Mouse (Mus musculus) E14TG2a.4 (cell line): ENCODE data around the gene Paqr7.
"Not testable (repeated sequence)": the region's sequence is repeated elsewhere in the genome, so short reads cannot be mapped to it uniquely, and the experiment has no call there.

Experiments
- H3K27me3 ChIP-seq: 2 replicates; pipeline ENCODE4 v1.6.1; 2014; ENCODE audit warnings: low read length, control low read depth; ENCODE audit not compliant: insufficient read depth
- H3K36me3 ChIP-seq: 2 replicates; pipeline ENCODE4 v1.6.1; 2014; ENCODE audit warnings: low read length, control low read depth; ENCODE audit not compliant: insufficient read depth
- H3K4me1 ChIP-seq: replicated peaks from 2 replicates; pipeline ENCODE4 v1.6.1; 2014; ENCODE audit warnings: low read depth, low read length, control low read depth
- H3K4me3 ChIP-seq: replicated peaks from 2 replicates; pipeline ENCODE4 v1.5.1; 2014; ENCODE audit warnings: mild to moderate bottlenecking, low read length
- H3K9me3 ChIP-seq: 2 replicates; pipeline ENCODE4 v1.6.1; 2014; ENCODE audit warnings: low read length, control low read depth
- CTCF ChIP-seq: conservative IDR thresholded peaks from 2 replicates; pipeline ENCODE4 v1.5.1; 2014; ENCODE audit warnings: low read length
- NANOG ChIP-seq: IDR thresholded peaks from 2 replicates; pipeline ENCODE4 v1.6.1; 2014; ENCODE audit warnings: borderline replicate concordance, low read length, mixed read lengths
- POU5F1 ChIP-seq: IDR thresholded peaks from 2 replicates; pipeline ENCODE4 v1.6.1; 2014; ENCODE audit warnings: low read length, borderline replicate concordance

Gene Paqr7

DNA sequence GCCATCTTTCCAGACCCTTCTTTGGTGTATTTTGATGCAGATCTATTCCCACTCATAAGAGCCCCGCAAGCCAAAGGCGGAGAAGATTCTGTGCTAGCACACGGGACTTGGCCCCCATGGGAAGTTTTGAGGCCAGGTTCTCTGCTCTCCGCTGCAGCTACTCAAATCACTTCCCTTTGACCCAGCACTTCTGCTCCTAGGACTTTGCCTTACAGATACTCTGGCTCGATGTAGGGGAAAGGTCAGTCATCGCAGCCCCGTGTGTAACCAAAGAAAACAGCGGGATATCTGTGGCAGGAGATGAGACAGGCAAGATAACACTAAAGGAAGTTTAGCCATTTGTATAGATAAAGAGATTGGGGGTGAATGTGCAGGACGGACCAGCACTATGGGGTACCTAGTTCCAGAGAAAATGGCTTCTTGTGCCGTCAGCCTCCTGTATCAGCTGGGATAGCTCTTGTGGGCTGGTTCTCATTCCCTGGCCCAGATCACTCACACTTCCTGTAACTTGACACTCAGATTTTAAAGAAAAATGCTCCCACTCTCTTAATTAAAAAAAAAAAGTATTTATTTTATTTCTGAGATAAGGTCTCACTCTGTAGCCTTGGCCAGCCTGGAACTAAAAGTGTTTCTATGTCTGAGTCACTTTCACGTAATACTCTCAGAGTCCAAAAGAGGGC is 6.4 kb upstream of the Paqr7 start:
- Histone ChIP-seq H3K9me3 (peaks cover 8% of the 10 kb centered on the region; the same call in 1 of the 2 replicates), H3K27me3 (peaks cover 2% of the 10 kb centered on the region; the same call in 1 of the 2 replicates), H3K36me3 (no peaks in the 10 kb centered on the region), H3K4me3 (no peak overlapping the region), H3K4me1 (peaks cover 43% of the 10 kb centered on the region)
- no peak for TF ChIP-seq POU5F1
- TF ChIP-seq NANOG = no peak
- no peak for TF ChIP-seq CTCF

- Histone ChIP-seq H3K36me3 (no peaks in the 10 kb centered on the region), H3K9me3 (peaks cover 8% of the 10 kb centered on the region; the same call in 1 of the 2 replicates), H3K4me3 (no peak overlapping the region), H3K4me1 (peaks cover 51% of the 10 kb centered on the region), H3K27me3 (peaks cover 14% of the 10 kb centered on the region)
- TF ChIP-seq NANOG = no peak
- TF ChIP-seq POU5F1 = no peak
- no peak for TF ChIP-seq CTCF
Observed at GRCm38 (mm10) chr4:134491716-134492115, 4.8 kb upstream of the Paqr7 start.

DNA sequence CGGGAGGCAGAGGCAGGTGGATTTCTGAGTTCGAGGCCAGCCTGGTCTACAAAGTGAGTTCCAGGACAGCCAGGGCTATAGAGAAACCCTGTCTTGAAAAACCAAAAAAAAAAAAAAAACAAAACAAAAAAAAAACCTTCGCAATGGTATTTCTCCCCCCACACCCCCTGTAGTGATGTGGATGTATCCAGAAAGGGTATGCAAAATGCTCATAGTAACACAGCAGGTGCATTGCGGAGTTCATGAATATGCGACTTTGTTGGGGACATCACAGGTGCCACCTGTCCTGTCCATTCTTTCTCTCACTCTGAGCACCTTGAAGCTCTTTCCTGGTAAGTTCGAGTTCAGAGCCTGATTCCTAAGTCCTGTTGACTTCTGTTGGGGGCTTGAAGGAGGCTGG is 2.3 kb upstream of the Paqr7 start:
- TF ChIP-seq POU5F1 = peak; percentile 32; the same call in 1 of the 2 replicates
- peaks cover 54% of the 10 kb centered on the region for H3K4me1 ChIP-seq
- not testable (repeated sequence) for H3K4me3 ChIP-seq, H3K9me3 ChIP-seq, H3K36me3 ChIP-seq
- peaks cover 30% of the 10 kb centered on the region for H3K27me3 ChIP-seq

GRCm38 (mm10) chr4:134494780-134495545 is 1.5 kb upstream of the Paqr7 start:
- H3K4me1 ChIP-seq = peaks cover 54% of the 10 kb centered on the region
- no peaks in the 10 kb centered on the region for H3K36me3 ChIP-seq
- H3K27me3 ChIP-seq = peaks cover 30% of the 10 kb centered on the region
- H3K9me3 ChIP-seq = peaks cover 8% of the 10 kb centered on the region; the same call in 1 of the 2 replicates
- no peak for TF ChIP-seq CTCF
- H3K4me3 ChIP-seq = no peak overlapping the region

- no peak overlapping the region for H3K4me3 ChIP-seq
- peaks cover 2% of the 10 kb centered on the region; the same call in 1 of the 2 replicates for H3K9me3 ChIP-seq
- H3K27me3 ChIP-seq = peaks cover 32% of the 10 kb centered on the region
- H3K4me1 ChIP-seq = peaks cover 56% of the 10 kb centered on the region
- H3K36me3 ChIP-seq = no peaks in the 10 kb centered on the region
- no peak for TF ChIP-seq CTCF
- no peak for TF ChIP-seq POU5F1
- no peak for TF ChIP-seq NANOG
Observed at GRCm38 (mm10) chr4:134495546-134495923, 962 bp upstream of the Paqr7 start.

DNA sequence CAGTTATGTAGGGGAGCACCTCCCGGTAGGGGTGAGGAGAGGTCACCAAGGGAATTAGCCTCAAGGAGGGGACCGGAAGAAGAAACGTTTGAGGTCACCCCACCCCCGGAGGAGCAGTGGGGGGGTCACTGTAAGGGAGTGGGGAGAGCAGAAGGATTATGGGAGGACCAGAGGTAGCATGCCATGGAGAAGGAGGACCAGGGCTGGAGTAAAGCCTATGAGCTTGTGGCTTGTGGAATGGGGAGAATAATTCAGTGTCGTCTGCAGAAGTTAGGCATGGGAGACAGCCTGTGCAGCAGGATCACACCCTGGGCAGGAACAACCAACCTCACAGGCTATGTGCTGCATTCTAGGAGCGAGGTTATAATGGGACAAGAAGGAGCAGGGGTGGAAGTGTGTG is 726 bp downstream of the Paqr7 start:
- Histone ChIP-seq H3K4me1 (peaks cover 60% of the 10 kb centered on the region), H3K9me3 (no peaks in the 10 kb centered on the region), H3K4me3 (peak overlapping the region; percentile 66), H3K36me3 (no peaks in the 10 kb centered on the region), H3K27me3 (peaks cover 30% of the 10 kb centered on the region)
- TF ChIP-seq NANOG = no peak
- TF ChIP-seq POU5F1 = no peak
- TF ChIP-seq CTCF = no peak

DNA sequence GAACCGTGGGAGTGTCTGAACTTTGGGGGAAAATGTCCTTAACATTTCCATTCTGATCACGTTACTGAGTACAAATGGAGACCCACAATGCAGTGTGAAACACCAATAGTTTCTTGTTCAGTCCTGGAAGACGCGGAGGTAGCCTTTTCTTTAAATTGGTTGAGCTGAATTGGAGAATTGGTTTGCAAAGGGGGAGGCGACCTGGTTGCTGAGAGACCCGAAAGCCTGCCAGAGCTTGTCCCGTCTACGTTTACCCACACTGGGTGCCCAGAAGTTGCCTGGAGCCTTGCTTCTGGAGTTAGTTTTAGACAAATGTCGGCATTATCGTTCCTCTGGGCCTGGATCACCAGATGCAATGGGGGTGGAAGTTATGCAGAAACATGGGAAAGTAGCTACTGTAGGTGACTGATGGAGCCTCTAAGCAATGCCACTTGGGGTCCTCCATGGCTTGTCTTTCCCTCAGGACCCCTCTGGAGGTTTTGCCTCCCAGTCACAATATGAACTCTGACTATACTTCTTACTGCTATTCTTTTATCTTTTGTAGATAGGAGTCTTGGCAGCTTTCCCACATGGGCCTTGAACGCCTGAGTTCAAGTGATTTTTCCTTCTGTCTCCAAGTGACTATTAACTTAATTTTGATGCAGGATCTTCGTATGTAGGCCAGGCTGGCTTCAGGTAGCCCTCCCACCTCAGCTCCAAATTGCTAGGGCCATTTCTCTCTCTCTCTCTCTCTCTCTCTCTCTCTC is 1.7 kb downstream of the Paqr7 start:
- H3K36me3 ChIP-seq = no peaks in the 10 kb centered on the region
- TF ChIP-seq POU5F1 (no peak), CTCF (no peak), NANOG (no peak)
- no peak overlapping the region for H3K4me3 ChIP-seq
- H3K9me3 ChIP-seq = no peaks in the 10 kb centered on the region
- H3K4me1 ChIP-seq = peaks cover 62% of the 10 kb centered on the region
- peaks cover 30% of the 10 kb centered on the region for H3K27me3 ChIP-seq

- not testable (repeated sequence) for H3K9me3 ChIP-seq, H3K4me3 ChIP-seq, H3K36me3 ChIP-seq
- Histone ChIP-seq H3K27me3 (peaks cover 30% of the 10 kb centered on the region), H3K4me1 (peaks cover 62% of the 10 kb centered on the region)
Observed at GRCm38 (mm10) chr4:134498983-134499382, 2.5 kb downstream of the Paqr7 start.

DNA sequence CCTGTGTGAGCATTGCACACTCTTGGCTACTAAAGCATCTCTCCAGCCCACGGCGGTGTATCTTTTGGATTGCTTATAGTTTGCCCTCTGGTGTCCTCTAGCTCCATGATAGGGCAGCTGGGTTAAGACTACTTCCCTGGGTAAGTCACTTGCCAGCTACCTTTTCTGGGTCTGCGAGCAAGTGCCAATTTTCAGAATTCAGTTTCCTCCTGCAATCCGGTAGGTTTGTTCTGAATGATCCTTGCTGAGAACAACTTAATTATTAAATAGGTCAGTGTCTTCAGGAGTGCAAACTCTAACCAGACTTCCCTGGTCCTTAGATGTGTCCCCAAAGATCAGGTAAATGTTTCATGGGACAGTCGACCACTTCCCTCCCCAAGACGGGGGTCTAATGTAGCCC is 4.6 kb downstream of the Paqr7 start:
- no peak for TF ChIP-seq POU5F1
- no peak for TF ChIP-seq CTCF
- no peak for TF ChIP-seq NANOG
- peaks cover 45% of the 10 kb centered on the region for H3K4me1 ChIP-seq
- no peak overlapping the region for H3K4me3 ChIP-seq
- H3K36me3 ChIP-seq = no peaks in the 10 kb centered on the region
- H3K27me3 ChIP-seq = peaks cover 24% of the 10 kb centered on the region
- H3K9me3 ChIP-seq = no peaks in the 10 kb centered on the region
